Mouse (Mus musculus): Measurements from ENCODE around the gene Dclk1. TPM values are rescaled to one million over a fixed set of nuclear protein-coding genes. Genes with fewer than 3 reads are reported as not detected.

The Dclk1 gene
- polyA plus RNA-seq, 1 experiment: 89.6 TPM

DNA sequence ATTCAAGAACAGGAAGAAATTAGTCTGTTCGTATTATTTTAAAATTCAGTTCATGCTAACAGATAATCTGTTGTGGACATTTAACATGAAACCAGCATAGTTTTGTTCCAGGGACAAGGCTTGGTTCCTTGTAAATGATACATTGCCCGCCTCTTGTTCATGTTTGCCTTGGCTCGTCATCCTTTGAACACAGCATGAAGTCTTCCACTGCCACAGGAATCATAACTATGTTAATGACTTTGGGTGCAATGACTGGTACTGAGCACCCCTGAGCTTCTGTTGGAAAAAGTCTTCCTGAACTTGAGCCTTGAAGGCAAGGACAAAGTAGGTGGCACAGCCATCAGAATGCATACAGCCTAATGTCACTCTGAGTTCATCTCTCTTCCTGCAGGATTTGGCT is 5.9 kb downstream of the Dclk1 start:
- no peak for TF ChIP-seq POLR2A (IDR thresholded peaks at IDR 0.05; ENCODE audit: low read depth, low read length)
- TF ChIP-seq CTCF (IDR thresholded peaks at IDR 0.05; ENCODE audit: borderline replicate concordance, insufficient read depth, low read length): no peak
- H3K4me1 ChIP-seq (ENCODE audit: control insufficient read depth, insufficient read depth, low read length): 0 out of 2 replicates have a peak, but pooled peaks cover 2% of the 10 kb centered on the region
- H3K4me3 ChIP-seq (ENCODE audit: insufficient read depth, low read length): no peak overlapping the region
- peak overlapping the region; percentile 28; the same call in 1 of the 2 replicates for H3K27ac ChIP-seq (ENCODE audit: insufficient read depth, low read length)

DNA sequence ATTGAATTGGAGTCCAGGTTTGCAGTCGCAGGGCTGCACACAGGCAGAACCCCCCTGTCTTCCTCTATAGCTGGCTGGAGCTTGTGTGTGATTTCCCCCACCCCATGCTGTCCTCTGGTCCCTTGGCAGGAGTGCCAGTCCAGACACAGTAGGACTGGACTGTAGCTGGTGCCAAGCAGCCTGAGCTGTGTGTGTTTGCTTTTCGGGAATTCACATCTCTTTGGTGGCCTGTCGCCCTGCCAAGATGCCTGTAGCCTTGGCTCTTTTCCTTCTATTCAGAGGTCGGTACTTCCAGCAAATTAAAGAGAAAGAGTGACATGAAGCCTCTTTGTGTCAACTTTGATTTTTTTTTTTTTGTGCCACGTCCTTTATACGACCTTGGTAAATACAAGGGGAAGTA is 6.3 kb downstream of the Dclk1 start:
- Histone ChIP-seq H3K4me1 (ENCODE audit: control insufficient read depth, insufficient read depth, low read length) (0 out of 2 replicates have a peak, but pooled peaks cover 2% of the 10 kb centered on the region), H3K27ac (ENCODE audit: insufficient read depth, low read length) (peak overlapping the region; percentile 28; the same call in 1 of the 2 replicates), H3K4me3 (ENCODE audit: insufficient read depth, low read length) (no peak overlapping the region)
- TF ChIP-seq POLR2A (IDR thresholded peaks at IDR 0.05; ENCODE audit: low read depth, low read length) (no peak), CTCF (IDR thresholded peaks at IDR 0.05; ENCODE audit: borderline replicate concordance, insufficient read depth, low read length) (no peak)

DNA sequence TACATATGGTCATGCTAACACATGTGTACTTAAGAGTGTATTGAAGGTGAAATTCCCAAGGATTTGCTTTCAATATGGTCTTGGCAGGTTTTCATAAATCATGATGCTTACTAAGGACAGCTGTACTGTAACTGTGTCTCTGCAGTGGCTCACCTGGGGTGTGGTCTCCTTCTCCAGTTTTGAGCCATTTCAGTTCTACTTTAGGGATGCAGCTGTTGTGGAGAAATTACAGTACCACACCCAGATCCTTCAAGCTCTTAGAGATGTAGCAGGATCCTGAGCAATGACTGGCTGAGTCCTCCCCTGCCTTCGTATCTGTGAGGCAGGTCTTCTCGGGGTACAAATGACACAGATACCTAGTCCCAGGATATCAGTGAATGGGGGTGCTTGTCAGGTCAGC is 8.5 kb downstream of the Dclk1 start:
- Histone ChIP-seq H3K4me1 (ENCODE audit: control insufficient read depth, insufficient read depth, low read length) (0 out of 2 replicates have a peak, but pooled peaks cover 2% of the 10 kb centered on the region), H3K4me3 (ENCODE audit: insufficient read depth, low read length) (no peak overlapping the region), H3K27ac (ENCODE audit: insufficient read depth, low read length) (no peak overlapping the region)
- TF ChIP-seq CTCF (IDR thresholded peaks at IDR 0.05; ENCODE audit: borderline replicate concordance, insufficient read depth, low read length) (no peak), POLR2A (IDR thresholded peaks at IDR 0.05; ENCODE audit: low read depth, low read length) (no peak)

DNA sequence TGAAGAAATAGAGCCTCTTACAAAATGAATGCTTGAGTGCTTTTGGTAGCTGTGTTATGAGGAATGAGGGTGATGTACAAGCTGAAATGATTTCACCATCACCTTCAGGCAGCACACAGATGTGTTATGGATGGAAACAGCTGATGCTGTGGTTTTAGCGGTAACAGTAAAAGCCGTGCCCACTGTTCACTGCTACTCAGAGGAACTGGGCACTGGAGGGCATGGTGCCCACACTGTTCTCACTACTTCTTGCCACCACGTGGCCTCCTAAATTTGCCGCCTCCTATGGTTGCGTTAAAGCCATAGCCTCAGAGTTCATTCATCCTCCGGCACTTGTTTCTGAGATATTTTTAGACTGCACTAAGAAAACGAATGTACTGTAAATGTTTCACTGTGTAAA is 18.0 kb downstream of the Dclk1 start:
- no peak for TF ChIP-seq CTCF (IDR thresholded peaks at IDR 0.05; ENCODE audit: borderline replicate concordance, insufficient read depth, low read length)
- no peak for TF ChIP-seq POLR2A (IDR thresholded peaks at IDR 0.05; ENCODE audit: low read depth, low read length)
- no peak overlapping the region for H3K4me3 ChIP-seq (ENCODE audit: insufficient read depth, low read length)
- H3K4me1 ChIP-seq (ENCODE audit: control insufficient read depth, insufficient read depth, low read length): no peaks in the 10 kb centered on the region
- no peak overlapping the region for H3K27ac ChIP-seq (ENCODE audit: insufficient read depth, low read length)

DNA sequence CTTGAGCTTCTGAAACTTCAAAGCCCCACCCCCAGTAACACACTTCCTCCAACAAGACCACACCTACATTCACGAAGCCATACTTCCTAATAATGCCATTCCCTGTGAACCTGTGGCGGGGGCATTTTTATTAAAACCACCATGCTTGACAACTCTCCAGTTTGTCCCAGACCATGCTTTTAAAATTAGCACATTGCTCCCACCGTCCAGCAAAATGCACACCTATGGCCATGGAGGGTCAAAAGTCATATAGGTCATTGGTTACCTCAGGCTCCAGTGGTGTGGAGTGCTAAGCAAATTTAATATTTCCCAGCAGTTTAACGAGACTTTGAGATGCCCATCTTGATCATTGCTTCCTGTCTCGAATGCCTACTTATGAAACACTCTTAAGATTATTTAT is 23.9 kb downstream of the Dclk1 start:
- TF ChIP-seq CTCF (IDR thresholded peaks at IDR 0.05; ENCODE audit: borderline replicate concordance, insufficient read depth, low read length) (no peak), POLR2A (IDR thresholded peaks at IDR 0.05; ENCODE audit: low read depth, low read length) (no peak)
- Histone ChIP-seq H3K4me1 (ENCODE audit: control insufficient read depth, insufficient read depth, low read length) (no peaks in the 10 kb centered on the region), H3K4me3 (ENCODE audit: insufficient read depth, low read length) (no peak overlapping the region), H3K27ac (ENCODE audit: insufficient read depth, low read length) (no peak overlapping the region)

DNA sequence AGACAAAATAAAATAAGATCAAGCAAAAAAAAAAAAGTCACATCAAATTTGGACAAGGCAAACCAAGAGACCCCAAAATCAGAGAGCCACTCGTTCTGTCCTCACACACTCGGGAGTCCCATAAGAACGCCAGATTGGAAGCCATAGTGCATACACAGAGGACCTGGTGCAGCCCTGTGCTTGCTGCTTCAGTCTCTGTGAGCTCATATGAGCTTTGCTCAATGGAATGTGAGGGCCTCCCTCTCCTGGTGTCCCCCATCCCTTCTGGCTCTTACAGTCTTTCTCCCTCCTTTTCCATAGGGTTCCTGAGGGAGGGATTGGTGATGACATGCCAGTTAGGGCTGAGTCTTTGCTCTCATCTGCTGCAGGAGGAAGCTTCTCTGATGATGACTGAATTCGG is 27.6 kb downstream of the Dclk1 start:
- no peak overlapping the region for H3K4me3 ChIP-seq (ENCODE audit: insufficient read depth, low read length)
- TF ChIP-seq POLR2A (IDR thresholded peaks at IDR 0.05; ENCODE audit: low read depth, low read length): no peak
- TF ChIP-seq CTCF (IDR thresholded peaks at IDR 0.05; ENCODE audit: borderline replicate concordance, insufficient read depth, low read length): no peak

DNA sequence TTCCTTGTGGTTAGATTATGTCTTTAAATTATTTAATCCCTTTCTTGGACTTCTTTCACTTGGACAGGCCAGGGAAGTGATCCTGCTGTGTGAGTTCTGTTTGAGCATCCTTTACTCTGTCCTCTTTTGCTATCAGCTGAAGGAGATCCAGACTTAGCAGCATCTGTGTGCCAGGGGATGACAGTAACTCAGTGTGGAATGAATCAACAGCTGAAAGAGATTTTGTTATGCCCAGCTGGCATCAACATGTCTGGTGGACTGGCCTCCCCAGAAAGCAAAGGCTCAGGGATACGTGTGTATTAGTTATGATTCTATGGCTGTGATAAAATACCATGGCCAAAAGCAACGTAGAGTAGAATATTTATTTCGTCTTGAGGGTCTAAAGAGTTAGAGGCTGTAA is 28.2 kb downstream of the Dclk1 start:
- TF ChIP-seq CTCF (IDR thresholded peaks at IDR 0.05; ENCODE audit: borderline replicate concordance, insufficient read depth, low read length) (no peak), POLR2A (IDR thresholded peaks at IDR 0.05; ENCODE audit: low read depth, low read length) (no peak)
- Histone ChIP-seq H3K4me3 (ENCODE audit: insufficient read depth, low read length) (no peak overlapping the region), H3K4me1 (ENCODE audit: control insufficient read depth, insufficient read depth, low read length) (no peaks in the 10 kb centered on the region), H3K27ac (ENCODE audit: insufficient read depth, low read length) (no peak overlapping the region)

More for the DNA sequence above, 27.6 kb downstream of the Dclk1 start:
- H3K27ac ChIP-seq (ENCODE audit: insufficient read depth, low read length): no peak overlapping the region
- H3K4me1 ChIP-seq (ENCODE audit: control insufficient read depth, insufficient read depth, low read length): no peaks in the 10 kb centered on the region

DNA sequence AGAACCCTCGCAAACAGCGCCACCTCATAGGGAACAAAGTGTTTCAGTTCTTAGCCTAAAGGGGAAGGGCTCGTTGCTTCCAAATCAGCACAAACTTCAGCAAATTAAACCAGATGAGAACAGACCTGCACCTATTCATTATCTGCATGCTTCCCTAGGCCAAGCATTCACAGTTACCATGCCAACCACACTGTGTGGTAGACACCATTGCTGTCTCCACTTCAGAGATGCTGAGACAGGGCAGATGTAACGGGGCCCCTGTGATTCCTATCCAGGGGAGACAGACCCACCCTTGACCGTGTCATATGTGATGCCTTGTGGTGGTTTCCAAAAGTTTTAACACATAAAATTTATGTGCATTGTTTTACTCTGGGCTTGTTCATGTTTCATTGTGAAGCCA is 28.8 kb downstream of the Dclk1 start:
- Histone ChIP-seq H3K4me1 (ENCODE audit: control insufficient read depth, insufficient read depth, low read length) (no peaks in the 10 kb centered on the region), H3K27ac (ENCODE audit: insufficient read depth, low read length) (no peak overlapping the region), H3K4me3 (ENCODE audit: insufficient read depth, low read length) (no peak overlapping the region)
- no peak for TF ChIP-seq POLR2A (IDR thresholded peaks at IDR 0.05; ENCODE audit: low read depth, low read length)
- TF ChIP-seq CTCF (IDR thresholded peaks at IDR 0.05; ENCODE audit: borderline replicate concordance, insufficient read depth, low read length): no peak

DNA sequence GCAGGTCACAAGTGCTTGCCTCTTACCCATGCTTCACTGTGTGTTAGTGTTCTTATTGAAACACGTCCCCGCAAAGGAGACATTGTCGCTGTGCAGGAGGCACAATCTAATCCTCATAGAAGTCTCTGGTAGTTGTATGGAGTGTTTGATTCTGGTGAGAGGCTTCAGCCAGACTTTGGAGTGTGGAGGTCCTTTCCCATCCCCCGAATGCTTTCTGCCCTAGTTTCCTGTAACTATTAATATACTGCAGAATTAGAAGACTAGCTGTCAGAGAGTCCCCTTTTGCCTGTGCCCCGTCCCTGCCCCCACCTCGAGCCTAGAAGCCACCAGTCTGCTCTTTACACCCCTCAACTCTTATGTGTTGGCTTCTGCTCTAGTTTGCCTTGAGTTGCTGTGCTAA is 30.4 kb downstream of the Dclk1 start:
- TF ChIP-seq POLR2A (IDR thresholded peaks at IDR 0.05; ENCODE audit: low read depth, low read length) (no peak), CTCF (IDR thresholded peaks at IDR 0.05; ENCODE audit: borderline replicate concordance, insufficient read depth, low read length) (no peak)
- Histone ChIP-seq H3K4me1 (ENCODE audit: control insufficient read depth, insufficient read depth, low read length) (no peaks in the 10 kb centered on the region), H3K27ac (ENCODE audit: insufficient read depth, low read length) (no peak overlapping the region), H3K4me3 (ENCODE audit: insufficient read depth, low read length) (no peak overlapping the region)

DNA sequence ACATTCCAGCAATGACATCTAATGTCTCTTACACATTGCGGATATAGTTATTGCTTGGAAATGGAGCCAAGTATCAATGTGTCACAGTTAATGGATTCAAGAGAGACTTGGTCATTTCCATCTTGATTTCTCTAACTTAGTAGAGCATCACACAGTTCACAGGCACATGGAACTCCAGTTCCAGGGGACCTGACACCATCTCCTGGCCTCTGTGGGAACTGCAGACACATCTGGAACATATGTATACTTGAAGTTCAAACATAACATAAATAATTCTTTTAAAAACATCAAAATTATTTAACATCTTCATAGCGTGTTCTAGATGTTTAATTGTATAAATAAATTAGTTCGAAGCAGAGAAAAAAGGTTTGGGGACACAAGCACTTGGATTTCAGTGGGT is 34.3 kb downstream of the Dclk1 start:
- H3K4me3 ChIP-seq (ENCODE audit: insufficient read depth, low read length): no peak overlapping the region
- no peaks in the 10 kb centered on the region for H3K4me1 ChIP-seq (ENCODE audit: control insufficient read depth, insufficient read depth, low read length)
- no peak overlapping the region for H3K27ac ChIP-seq (ENCODE audit: insufficient read depth, low read length)
- TF ChIP-seq CTCF (IDR thresholded peaks at IDR 0.05; ENCODE audit: borderline replicate concordance, insufficient read depth, low read length) (no peak), POLR2A (IDR thresholded peaks at IDR 0.05; ENCODE audit: low read depth, low read length) (no peak)

DNA sequence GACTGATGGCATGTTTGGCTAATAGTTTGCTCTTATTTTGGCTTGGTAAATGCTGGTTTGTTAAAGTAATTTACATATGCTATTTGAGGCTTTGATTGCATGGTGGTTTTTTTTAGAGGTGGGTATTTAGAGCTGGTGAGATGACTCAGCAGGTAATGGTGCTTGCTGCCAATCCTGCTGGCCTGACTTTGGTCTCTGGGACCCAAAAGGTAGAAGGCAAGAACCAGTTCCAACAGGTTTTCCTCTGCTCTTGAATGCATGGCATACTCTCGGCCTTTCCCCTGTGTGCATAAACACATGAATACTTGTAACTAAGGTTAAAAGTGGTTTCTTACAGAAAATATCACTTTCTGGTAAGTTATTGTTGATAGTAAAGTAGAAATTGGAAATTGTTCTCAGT is 34.7 kb downstream of the Dclk1 start:
- H3K27ac ChIP-seq (ENCODE audit: insufficient read depth, low read length): no peak overlapping the region
- no peaks in the 10 kb centered on the region for H3K4me1 ChIP-seq (ENCODE audit: control insufficient read depth, insufficient read depth, low read length)
- TF ChIP-seq POLR2A (IDR thresholded peaks at IDR 0.05; ENCODE audit: low read depth, low read length): no peak
- no peak for TF ChIP-seq CTCF (IDR thresholded peaks at IDR 0.05; ENCODE audit: borderline replicate concordance, insufficient read depth, low read length)
- no peak overlapping the region for H3K4me3 ChIP-seq (ENCODE audit: insufficient read depth, low read length)
